Mouse (Mus musculus): ENCODE results near the gene Arl14ep. TPM values are rescaled to one million over a fixed set of nuclear protein-coding genes. Genes with fewer than 3 reads are reported as not detected.

The Arl14ep gene
- 13.1 TPM for polyA plus RNA-seq (2014; fragmentation: Illumina TruSeq; extraction: RNeasy Lipid Tissue Mini Kit (QIAGEN cat#74804); ENCODE audit: low read depth, low replicate concordance)

GRCm38 (mm10) chr2:106973959-106974639, at the start of gene Arl14ep:
Arl14ep (minus strand) TSS chr2:106974424.

Other genes starting within 250 kb of the Arl14ep start
- not detected for gene Fshb, start 85.2 kb upstream of the Arl14ep start, polyA plus RNA-seq (2014; fragmentation: Illumina TruSeq; extraction: RNeasy Lipid Tissue Mini Kit (QIAGEN cat#74804); ENCODE audit: low read depth, low replicate concordance)

All from liver, adult 10 weeks (tissue).